Mouse (Mus musculus): ENCODE data around the gene Galnt18. TPM values are rescaled to one million over a fixed set of nuclear protein-coding genes. Genes with fewer than 3 reads are reported as not detected.

Gene Galnt18
- polyA plus RNA-seq, 1 experiment from 2014 or later: 20.8 TPM

DNA sequence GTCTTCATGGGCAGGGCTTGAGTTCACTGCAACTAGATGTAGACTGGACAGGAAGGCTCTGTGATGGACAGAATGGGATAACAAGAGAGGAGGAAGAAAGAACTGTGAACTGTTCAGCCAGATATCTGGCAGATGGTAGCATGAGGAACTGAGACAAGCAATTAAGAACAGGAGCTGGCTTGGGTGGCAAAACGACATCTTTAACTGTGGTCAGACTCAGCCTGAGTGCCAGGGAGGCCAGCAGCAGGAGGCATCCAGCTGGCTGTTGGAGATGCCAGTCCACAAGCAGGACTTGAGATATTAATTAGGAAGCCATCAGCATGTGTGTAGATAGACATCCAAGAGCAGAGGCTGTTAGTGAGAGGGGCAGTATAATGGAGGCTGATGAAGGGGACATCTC, 262.9 kb downstream of the Galnt18 start:
- no peak for ATAC-seq
- 52% methylated on average over 1 of the region's 1 CpGs for WGBS
- H3K36me3 ChIP-seq (ENCODE audit: control insufficient read depth, insufficient read depth, low read length): no peaks in the 10 kb centered on the region
- no peaks in the 10 kb centered on the region for H3K9me3 ChIP-seq (replicated peaks; ENCODE audit: control insufficient read depth, low read length, poor library complexity, severe bottlenecking)
- no peak overlapping the region for H3K4me2 ChIP-seq (ENCODE audit: low read length)
- no peak overlapping the region for H3K27ac ChIP-seq (ENCODE audit: low read length)
- H3K4me3 ChIP-seq (ENCODE audit: low read depth, low read length): no peak overlapping the region
- no peaks in the 10 kb centered on the region for H3K4me1 ChIP-seq (ENCODE audit: control insufficient read depth, insufficient read depth, low read length)
- no peaks in the 10 kb centered on the region for H3K27me3 ChIP-seq (ENCODE audit: control insufficient read depth, insufficient read depth, low read depth, low read length)
- H3K9ac ChIP-seq (ENCODE audit: low read depth, low read length): no peak overlapping the region

GRCm38 (mm10) chr7:111515471-111515870, 264.3 kb downstream of the Galnt18 start:
- Histone ChIP-seq H3K27ac (ENCODE audit: low read length) (no peak overlapping the region), H3K9me3 (replicated peaks; ENCODE audit: control insufficient read depth, low read length, poor library complexity, severe bottlenecking) (no peaks in the 10 kb centered on the region), H3K4me2 (ENCODE audit: low read length) (no peak overlapping the region), H3K27me3 (ENCODE audit: control insufficient read depth, insufficient read depth, low read depth, low read length) (no peaks in the 10 kb centered on the region), H3K4me1 (ENCODE audit: control insufficient read depth, insufficient read depth, low read length) (no peaks in the 10 kb centered on the region), H3K36me3 (ENCODE audit: control insufficient read depth, insufficient read depth, low read length) (no peaks in the 10 kb centered on the region), H3K9ac (ENCODE audit: low read depth, low read length) (no peak overlapping the region), H3K4me3 (ENCODE audit: low read depth, low read length) (no peak overlapping the region)
- no peak for ATAC-seq
- WGBS: 95% methylated on average over 2 of the region's 2 CpGs

GRCm38 (mm10) chr7:111509167-111509854, 270.5 kb downstream of the Galnt18 start:
- 0 out of 2 replicates have a peak, but pooled peaks cover 2% of the 10 kb centered on the region for H3K4me1 ChIP-seq (ENCODE audit: control insufficient read depth, insufficient read depth, low read length)
- WGBS: 71% methylated on average over 2 of the region's 2 CpGs
- H3K4me2 ChIP-seq (ENCODE audit: low read length): no peak overlapping the region
- no peaks in the 10 kb centered on the region for H3K27me3 ChIP-seq (ENCODE audit: control insufficient read depth, insufficient read depth, low read depth, low read length)
- H3K9ac ChIP-seq (ENCODE audit: low read depth, low read length): no peak overlapping the region
- no peaks in the 10 kb centered on the region for H3K36me3 ChIP-seq (ENCODE audit: control insufficient read depth, insufficient read depth, low read length)
- no peaks in the 10 kb centered on the region for H3K9me3 ChIP-seq (replicated peaks; ENCODE audit: control insufficient read depth, low read length, poor library complexity, severe bottlenecking)
- no peak overlapping the region for H3K4me3 ChIP-seq (ENCODE audit: low read depth, low read length)
- H3K27ac ChIP-seq (ENCODE audit: low read length): no peak overlapping the region
- no peak for ATAC-seq

DNA sequence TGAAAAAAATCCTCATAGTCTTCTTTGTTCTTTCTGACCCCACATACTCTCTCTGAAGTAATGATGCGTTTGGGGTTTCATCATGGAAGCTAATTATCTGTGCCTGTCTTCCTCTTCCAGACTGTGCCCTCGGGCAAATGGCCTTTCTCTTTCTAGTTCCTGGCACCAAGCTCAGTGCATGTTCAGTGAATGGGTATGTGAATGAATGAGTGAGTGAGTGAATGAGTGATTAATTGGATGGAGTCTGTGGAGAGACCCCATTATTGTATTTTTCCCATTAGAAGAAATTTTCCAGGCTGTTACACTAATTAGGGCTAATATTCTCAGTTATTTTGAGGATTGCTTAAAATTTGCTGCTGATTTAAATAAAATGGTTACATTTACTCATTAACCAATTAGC, 279.2 kb downstream of the Galnt18 start:
- H3K27ac ChIP-seq (ENCODE audit: low read length): no peak overlapping the region
- H3K4me3 ChIP-seq (ENCODE audit: low read depth, low read length): no peak overlapping the region
- H3K9ac ChIP-seq (ENCODE audit: low read depth, low read length): no peak overlapping the region
- no peaks in the 10 kb centered on the region for H3K27me3 ChIP-seq (ENCODE audit: control insufficient read depth, insufficient read depth, low read depth, low read length)
- 74% methylated on average over 2 of the region's 2 CpGs for WGBS
- H3K4me1 ChIP-seq (ENCODE audit: control insufficient read depth, insufficient read depth, low read length): peaks cover 5% of the 10 kb centered on the region; the same call in 1 of the 2 replicates
- no peaks in the 10 kb centered on the region for H3K9me3 ChIP-seq (replicated peaks; ENCODE audit: control insufficient read depth, low read length, poor library complexity, severe bottlenecking)
- no peak overlapping the region for H3K4me2 ChIP-seq (ENCODE audit: low read length)
- H3K36me3 ChIP-seq (ENCODE audit: control insufficient read depth, insufficient read depth, low read length): no peaks in the 10 kb centered on the region
- no peak for ATAC-seq

DNA sequence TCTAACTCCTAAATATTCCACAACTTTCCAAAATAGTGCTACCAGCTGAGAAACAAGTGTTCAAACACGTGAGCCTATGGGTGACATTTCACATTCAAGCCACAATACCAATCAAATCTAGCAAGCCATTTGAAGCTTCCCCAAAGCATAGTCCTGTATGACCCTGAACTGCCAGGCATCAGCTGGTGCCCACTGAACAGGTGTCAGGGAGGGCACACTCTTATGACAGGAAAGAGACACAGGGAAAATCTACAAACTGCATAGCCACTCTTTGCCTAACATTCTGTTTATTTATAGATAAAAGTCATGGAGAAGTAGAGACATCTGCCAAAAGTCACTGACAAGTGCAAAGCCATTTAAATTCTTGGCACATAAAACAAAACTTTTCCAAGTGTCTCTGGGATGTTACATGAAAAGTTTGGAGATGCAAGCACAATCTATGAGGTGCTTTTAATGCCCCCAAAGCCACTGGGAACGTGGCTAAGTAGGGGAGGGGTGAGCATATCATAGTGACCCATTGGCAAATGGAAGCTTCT, 280.5 kb downstream of the Galnt18 start:
- Histone ChIP-seq H3K9ac (ENCODE audit: low read depth, low read length) (no peak overlapping the region), H3K27ac (ENCODE audit: low read length) (no peak overlapping the region), H3K4me1 (ENCODE audit: control insufficient read depth, insufficient read depth, low read length) (peaks cover 5% of the 10 kb centered on the region; the same call in 1 of the 2 replicates), H3K4me2 (ENCODE audit: low read length) (no peak overlapping the region), H3K36me3 (ENCODE audit: control insufficient read depth, insufficient read depth, low read length) (no peaks in the 10 kb centered on the region), H3K9me3 (replicated peaks; ENCODE audit: control insufficient read depth, low read length, poor library complexity, severe bottlenecking) (no peaks in the 10 kb centered on the region), H3K4me3 (ENCODE audit: low read depth, low read length) (no peak overlapping the region), H3K27me3 (ENCODE audit: control insufficient read depth, insufficient read depth, low read depth, low read length) (no peaks in the 10 kb centered on the region)
- ATAC-seq: no peak
- 56% methylated on average over 2 of the region's 2 CpGs for WGBS

GRCm38 (mm10) chr7:111497191-111497590, 282.6 kb downstream of the Galnt18 start:
- no peak overlapping the region for H3K4me2 ChIP-seq (ENCODE audit: low read length)
- WGBS: 67% methylated on average over 6 of the region's 6 CpGs
- no peaks in the 10 kb centered on the region for H3K36me3 ChIP-seq (ENCODE audit: control insufficient read depth, insufficient read depth, low read length)
- no peaks in the 10 kb centered on the region for H3K9me3 ChIP-seq (replicated peaks; ENCODE audit: control insufficient read depth, low read length, poor library complexity, severe bottlenecking)
- H3K9ac ChIP-seq (ENCODE audit: low read depth, low read length): no peak overlapping the region
- ATAC-seq: no peak
- no peak overlapping the region for H3K4me3 ChIP-seq (ENCODE audit: low read depth, low read length)
- H3K4me1 ChIP-seq (ENCODE audit: control insufficient read depth, insufficient read depth, low read length): peaks cover 5% of the 10 kb centered on the region; the same call in 1 of the 2 replicates
- H3K27ac ChIP-seq (ENCODE audit: low read length): no peak overlapping the region
- H3K27me3 ChIP-seq (ENCODE audit: control insufficient read depth, insufficient read depth, low read depth, low read length): no peaks in the 10 kb centered on the region

DNA sequence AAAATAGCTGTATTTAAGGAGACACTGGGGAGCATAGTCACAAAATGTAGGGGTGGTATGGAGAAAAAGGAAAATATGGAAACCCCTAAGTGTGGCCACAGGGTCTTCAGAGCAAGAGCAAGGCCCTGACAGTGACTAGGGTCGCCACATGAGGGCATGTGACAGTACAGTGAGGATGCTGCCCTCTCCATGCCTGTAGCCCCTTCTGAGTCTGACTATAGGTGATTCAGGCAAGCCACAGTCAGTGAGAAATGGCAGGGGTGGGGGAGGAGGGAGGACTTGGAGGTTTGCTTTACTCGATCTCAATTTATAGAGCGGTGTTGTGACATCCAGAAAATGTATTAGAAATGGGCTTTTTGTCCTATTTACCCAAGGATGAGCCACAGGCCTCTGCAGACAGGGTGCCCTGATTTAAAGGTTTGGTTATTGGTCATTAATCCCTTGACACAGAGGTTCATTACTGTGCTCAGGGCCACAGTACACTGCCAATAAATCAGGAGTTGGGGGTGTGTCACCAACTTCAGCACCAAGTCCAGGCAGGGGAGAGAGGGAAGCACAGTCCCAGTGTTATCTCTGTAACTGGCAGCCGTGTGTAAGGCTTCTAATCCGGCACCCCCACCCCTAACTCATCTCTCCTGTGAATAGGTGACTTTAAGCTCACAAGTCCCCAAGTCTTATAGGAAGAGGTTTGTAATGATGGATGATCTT, 287.4 kb downstream of the Galnt18 start:
- Histone ChIP-seq H3K27me3 (ENCODE audit: control insufficient read depth, insufficient read depth, low read depth, low read length) (no peaks in the 10 kb centered on the region), H3K9me3 (replicated peaks; ENCODE audit: control insufficient read depth, low read length, poor library complexity, severe bottlenecking) (no peaks in the 10 kb centered on the region), H3K9ac (ENCODE audit: low read depth, low read length) (no peak overlapping the region), H3K4me2 (ENCODE audit: low read length) (no peak overlapping the region), H3K27ac (ENCODE audit: low read length) (no peak overlapping the region), H3K36me3 (ENCODE audit: control insufficient read depth, insufficient read depth, low read length) (no peaks in the 10 kb centered on the region), H3K4me3 (ENCODE audit: low read depth, low read length) (no peak overlapping the region), H3K4me1 (ENCODE audit: control insufficient read depth, insufficient read depth, low read length) (peaks cover 5% of the 10 kb centered on the region; the same call in 1 of the 2 replicates)
- no peak for ATAC-seq
- 85% methylated on average over 5 of the region's 5 CpGs for WGBS

DNA sequence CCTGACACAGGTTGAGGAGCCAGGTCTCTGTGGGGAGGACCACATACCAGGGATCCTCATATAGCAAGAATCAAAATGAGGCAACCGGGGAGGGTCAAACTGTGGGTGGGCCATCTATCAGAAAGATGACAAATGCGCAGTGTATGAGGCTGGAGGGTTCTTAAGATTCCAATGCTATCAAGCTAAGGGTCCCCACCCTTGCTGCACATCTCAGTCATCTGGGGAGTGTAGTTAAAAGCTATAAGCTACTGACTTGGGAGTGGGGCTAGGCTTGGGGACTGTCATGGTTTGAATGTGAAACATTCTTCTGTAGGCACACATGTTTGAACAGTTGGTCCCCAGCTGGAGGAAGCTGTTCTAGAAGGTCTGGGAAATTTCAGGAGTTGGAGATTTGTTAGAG, 288.2 kb downstream of the Galnt18 start:
- H3K4me1 ChIP-seq (ENCODE audit: control insufficient read depth, insufficient read depth, low read length): peaks cover 5% of the 10 kb centered on the region; the same call in 1 of the 2 replicates
- H3K4me2 ChIP-seq (ENCODE audit: low read length): no peak overlapping the region
- no peaks in the 10 kb centered on the region for H3K27me3 ChIP-seq (ENCODE audit: control insufficient read depth, insufficient read depth, low read depth, low read length)
- no peak overlapping the region for H3K9ac ChIP-seq (ENCODE audit: low read depth, low read length)
- no peak overlapping the region for H3K4me3 ChIP-seq (ENCODE audit: low read depth, low read length)
- no peak overlapping the region for H3K27ac ChIP-seq (ENCODE audit: low read length)
- H3K36me3 ChIP-seq (ENCODE audit: control insufficient read depth, insufficient read depth, low read length): no peaks in the 10 kb centered on the region
- H3K9me3 ChIP-seq (replicated peaks; ENCODE audit: control insufficient read depth, low read length, poor library complexity, severe bottlenecking): no peaks in the 10 kb centered on the region
- 95% methylated on average over 2 of the region's 2 CpGs for WGBS
- ATAC-seq: no peak

DNA sequence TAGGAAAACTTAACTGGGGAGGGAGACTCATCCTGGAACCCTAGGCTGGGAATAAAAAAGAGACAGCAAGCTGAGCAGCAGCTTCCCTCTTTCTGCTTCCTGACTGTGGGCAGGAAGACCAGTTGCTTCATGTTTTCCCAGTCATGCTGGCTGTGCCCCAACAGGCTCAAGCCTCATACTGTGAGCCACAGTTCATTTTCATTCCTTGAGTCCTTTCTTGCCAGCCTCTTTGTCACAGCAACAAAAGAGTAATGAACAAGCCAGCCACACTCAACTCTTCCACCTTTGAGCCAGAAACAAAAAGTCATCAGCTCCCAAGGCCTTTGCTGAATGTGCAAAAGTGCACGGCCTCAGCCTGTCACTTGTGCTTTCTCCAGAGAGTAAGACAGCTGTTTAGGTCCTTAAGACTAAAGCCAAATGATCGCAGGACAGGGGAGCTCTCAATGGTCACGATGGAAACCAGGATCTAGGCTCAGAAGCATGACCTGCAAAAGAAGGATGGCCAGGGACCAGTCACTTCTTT, 292.9 kb downstream of the Galnt18 start:
- WGBS: 15% methylated on average over 3 of the region's 3 CpGs
- no peak overlapping the region for H3K27ac ChIP-seq (ENCODE audit: low read length)
- H3K4me3 ChIP-seq (ENCODE audit: low read depth, low read length): no peak overlapping the region
- no peak for ATAC-seq
- no peaks in the 10 kb centered on the region for H3K27me3 ChIP-seq (ENCODE audit: control insufficient read depth, insufficient read depth, low read depth, low read length)
- H3K9me3 ChIP-seq (replicated peaks; ENCODE audit: control insufficient read depth, low read length, poor library complexity, severe bottlenecking): no peaks in the 10 kb centered on the region
- H3K4me1 ChIP-seq (ENCODE audit: control insufficient read depth, insufficient read depth, low read length): 0 out of 2 replicates have a peak, but pooled peaks cover 2% of the 10 kb centered on the region
- H3K4me2 ChIP-seq (ENCODE audit: low read length): no peak overlapping the region
- no peaks in the 10 kb centered on the region for H3K36me3 ChIP-seq (ENCODE audit: control insufficient read depth, insufficient read depth, low read length)
- H3K9ac ChIP-seq (ENCODE audit: low read depth, low read length): no peak overlapping the region

Data from midbrain, embryonic 16.5 days (tissue).